Mouse (Mus musculus): ENCODE results near the gene Cpsf6. TPM values are rescaled to one million over a fixed set of nuclear protein-coding genes. Genes with fewer than 3 reads are reported as not detected.
A peak's percentile ranks its signal among the peaks of the same experiment; 100 is the strongest.

Cpsf6 gene
- polyA plus RNA-seq, 1 experiment = 51.9 TPM

DNA sequence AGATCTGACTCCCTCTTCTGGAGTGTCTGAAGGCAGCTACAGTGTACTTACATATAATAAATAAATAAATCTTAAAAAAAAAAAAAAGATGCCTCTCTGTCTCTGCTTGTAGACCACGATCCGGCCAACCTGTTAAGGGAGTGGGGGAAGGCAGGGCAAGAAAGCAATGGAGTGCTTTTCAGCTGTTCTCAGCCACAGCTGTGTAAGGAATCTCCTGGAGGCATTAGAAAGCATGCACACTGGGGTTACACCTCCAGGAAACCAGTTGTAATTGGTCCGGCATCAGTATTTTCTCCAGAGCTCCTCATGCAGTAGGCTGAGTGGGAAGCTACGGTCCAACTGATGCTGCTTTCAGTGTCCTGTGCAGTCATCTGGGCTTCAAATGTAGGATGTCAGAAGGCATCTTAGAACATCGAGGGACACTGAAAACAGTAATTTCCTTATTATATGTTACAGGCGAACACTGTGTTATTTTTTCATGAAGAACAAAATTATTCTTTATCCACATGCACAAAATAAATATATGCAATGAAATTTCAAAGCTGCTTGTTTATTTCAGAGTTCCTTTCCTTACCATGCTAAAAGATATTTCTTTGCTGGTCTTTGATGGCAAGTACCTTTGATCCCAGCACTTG lies 42.5 kb upstream of the Cpsf6 start:
- H3K27ac ChIP-seq (ENCODE audit: insufficient read depth, low read length) = no peak overlapping the region
- peaks cover 4% of the 10 kb centered on the region; the same call in 1 of the 2 replicates for H3K4me1 ChIP-seq (ENCODE audit: control insufficient read depth, insufficient read depth, insufficient read length)
- H3K36me3 ChIP-seq (ENCODE audit: control insufficient read depth, insufficient read depth, low read length) = no peaks in the 10 kb centered on the region

DNA sequence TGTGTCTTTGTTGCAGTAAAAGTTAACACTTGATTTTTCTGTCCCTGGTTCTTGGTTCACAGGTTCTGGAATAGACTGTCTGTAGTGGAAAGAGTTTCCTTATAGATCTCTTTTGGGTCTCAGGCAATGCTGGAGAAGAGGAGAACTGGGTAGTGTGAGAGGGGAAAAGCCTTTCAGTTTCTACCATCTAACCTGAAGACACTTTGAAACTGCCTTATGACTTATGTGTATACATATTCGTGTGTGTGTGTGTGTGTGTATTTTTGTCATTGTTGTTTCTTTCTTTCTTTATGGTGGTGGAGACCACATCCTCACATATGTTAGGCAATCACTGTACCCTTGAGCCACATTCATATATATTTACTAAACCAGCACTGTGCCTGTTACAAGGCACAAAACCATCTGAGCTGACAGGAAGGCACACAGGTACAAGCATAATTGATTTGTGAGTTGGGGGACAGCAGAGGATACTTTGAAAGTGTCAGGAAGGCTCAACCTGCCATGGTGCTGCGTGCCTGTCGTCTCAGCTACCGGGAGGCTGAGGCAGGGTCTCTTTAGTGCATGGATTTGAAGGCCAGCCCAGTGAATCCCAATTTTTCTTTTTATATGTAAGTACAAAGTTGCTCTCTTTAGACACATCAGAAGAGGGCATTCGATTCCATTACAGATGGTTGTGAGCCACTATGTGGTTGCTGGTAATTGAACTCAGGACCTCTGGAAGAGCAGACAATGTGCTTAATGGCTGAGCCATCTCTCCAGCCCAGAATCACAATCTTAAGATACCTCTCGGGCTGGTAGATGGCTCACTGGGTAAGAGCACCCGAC lies 41.7 kb upstream of the Cpsf6 start:
- peaks cover 4% of the 10 kb centered on the region; the same call in 1 of the 2 replicates for H3K4me1 ChIP-seq (ENCODE audit: control insufficient read depth, insufficient read depth, insufficient read length)
- H3K27ac ChIP-seq (ENCODE audit: insufficient read depth, low read length) = no peak overlapping the region
- no peaks in the 10 kb centered on the region for H3K27me3 ChIP-seq (ENCODE audit: control insufficient read depth, insufficient read depth, low read length)
- H3K36me3 ChIP-seq (ENCODE audit: control insufficient read depth, insufficient read depth, low read length) = no peaks in the 10 kb centered on the region
- TF ChIP-seq CTCF (IDR thresholded peaks at IDR 0.05; ENCODE audit: extremely low read depth, insufficient read depth, insufficient read length, insufficient replicate concordance) (no peak), POLR2A (IDR thresholded peaks at IDR 0.05; ENCODE audit: low read depth, low read length) (no peak)
- no peak for DNase-seq (ENCODE audit: low read depth in 1 of 2, low spot score in 2 of 2)
- WGBS = 83% methylated on average over 7 of the region's 7 CpGs
- H3K4me3 ChIP-seq (ENCODE audit: extremely low read depth, insufficient read depth, insufficient read length) = no peak overlapping the region

More for the DNA sequence above, 42.5 kb upstream of the Cpsf6 start:
- TF ChIP-seq CTCF (IDR thresholded peaks at IDR 0.05; ENCODE audit: extremely low read depth, insufficient read depth, insufficient read length, insufficient replicate concordance) (no peak), POLR2A (IDR thresholded peaks at IDR 0.05; ENCODE audit: low read depth, low read length) (no peak)
- Histone ChIP-seq H3K27me3 (ENCODE audit: control insufficient read depth, insufficient read depth, low read length) (no peaks in the 10 kb centered on the region), H3K4me3 (ENCODE audit: extremely low read depth, insufficient read depth, insufficient read length) (no peak overlapping the region)
- WGBS = 84% methylated on average over 6 of the region's 6 CpGs
- no peak for DNase-seq (ENCODE audit: low read depth in 1 of 2, low spot score in 2 of 2)

DNA sequence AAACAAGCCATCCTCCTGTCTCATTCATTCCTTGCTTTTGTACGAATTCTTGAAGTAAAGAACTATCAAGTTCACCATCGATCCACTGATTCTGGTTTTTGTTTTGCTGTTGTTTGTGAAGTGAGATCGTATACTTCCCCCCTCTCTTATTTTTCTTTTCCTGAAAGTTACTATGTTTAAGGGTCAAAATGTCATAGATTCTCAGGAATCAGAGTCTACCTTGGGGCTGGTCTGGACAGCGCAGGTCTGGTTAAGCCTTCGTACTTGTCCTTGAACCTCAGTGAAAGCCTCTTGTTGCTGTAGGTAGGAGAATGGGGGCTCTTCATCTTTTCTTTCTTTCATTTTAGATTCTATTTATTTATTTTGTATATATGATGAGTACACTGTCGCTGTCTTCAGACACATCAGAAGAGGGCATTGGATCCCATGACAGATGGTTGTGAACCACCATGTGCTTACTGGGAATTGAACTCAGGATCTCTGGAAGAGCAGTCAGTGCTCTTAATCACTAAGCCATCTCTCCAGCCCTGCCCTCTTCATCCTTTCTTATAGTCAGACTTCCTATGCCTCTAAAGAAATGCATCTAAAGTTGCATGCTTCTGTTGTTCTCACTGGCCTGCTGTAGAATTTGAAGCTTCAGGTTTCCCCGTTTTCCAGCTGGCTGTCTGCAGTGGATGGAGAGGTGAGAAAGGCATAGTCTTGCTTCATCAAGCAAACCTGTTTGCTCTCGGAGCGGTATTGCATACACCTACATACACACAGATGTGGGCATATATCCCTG lies 40.9 kb upstream of the Cpsf6 start:
- peaks cover 4% of the 10 kb centered on the region; the same call in 1 of the 2 replicates for H3K4me1 ChIP-seq (ENCODE audit: control insufficient read depth, insufficient read depth, insufficient read length)
- 89% methylated on average over 9 of the region's 9 CpGs for WGBS
- TF ChIP-seq CTCF (IDR thresholded peaks at IDR 0.05; ENCODE audit: extremely low read depth, insufficient read depth, insufficient read length, insufficient replicate concordance) (no peak), POLR2A (IDR thresholded peaks at IDR 0.05; ENCODE audit: low read depth, low read length) (no peak)
- H3K27ac ChIP-seq (ENCODE audit: insufficient read depth, low read length) = no peak overlapping the region
- H3K36me3 ChIP-seq (ENCODE audit: control insufficient read depth, insufficient read depth, low read length) = no peaks in the 10 kb centered on the region
- no peak overlapping the region for H3K4me3 ChIP-seq (ENCODE audit: extremely low read depth, insufficient read depth, insufficient read length)
- peak in 1 of 2 experiments; percentile 20 for DNase-seq (ENCODE audit: low read depth in 1 of 2, low spot score in 2 of 2)
- no peaks in the 10 kb centered on the region for H3K27me3 ChIP-seq (ENCODE audit: control insufficient read depth, insufficient read depth, low read length)

DNA sequence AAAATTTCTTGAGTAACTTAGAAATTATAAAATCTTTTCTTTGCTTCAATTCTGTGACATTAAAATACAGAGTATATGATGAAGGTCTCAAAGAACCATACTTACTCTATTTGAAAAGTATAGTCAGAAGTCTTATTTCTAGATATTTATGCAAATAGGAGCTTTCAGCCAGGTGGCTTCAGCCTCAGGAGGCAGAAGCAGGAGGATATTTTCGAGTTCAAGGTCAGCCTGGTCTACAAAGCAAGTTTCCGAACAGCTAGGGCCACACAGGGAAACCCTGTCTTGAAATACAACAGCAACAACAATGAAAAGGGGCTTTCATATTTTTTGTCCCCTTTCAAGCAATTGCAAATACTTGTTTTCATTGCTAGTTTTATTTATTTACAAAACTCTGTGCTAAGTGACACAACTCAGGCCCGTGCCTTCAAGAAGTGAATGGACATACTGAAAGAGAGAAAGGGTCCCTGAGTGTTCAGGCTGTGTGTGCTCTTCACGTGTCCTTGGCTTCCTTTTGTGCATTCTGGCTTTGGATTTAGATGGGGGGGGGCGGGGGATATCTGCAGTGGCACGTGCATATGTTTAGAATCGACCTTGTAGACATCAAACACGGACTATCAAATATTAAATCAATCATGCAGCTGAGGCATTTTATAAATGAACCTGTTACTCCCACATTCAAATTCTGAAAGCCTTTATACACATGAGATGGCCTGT lies 39.9 kb upstream of the Cpsf6 start:
- Histone ChIP-seq H3K27ac (ENCODE audit: insufficient read depth, low read length) (no peak overlapping the region), H3K27me3 (ENCODE audit: control insufficient read depth, insufficient read depth, low read length) (no peaks in the 10 kb centered on the region), H3K4me1 (ENCODE audit: control insufficient read depth, insufficient read depth, insufficient read length) (peaks cover 4% of the 10 kb centered on the region; the same call in 1 of the 2 replicates), H3K36me3 (ENCODE audit: control insufficient read depth, insufficient read depth, low read length) (no peaks in the 10 kb centered on the region), H3K4me3 (ENCODE audit: extremely low read depth, insufficient read depth, insufficient read length) (no peak overlapping the region)
- TF ChIP-seq POLR2A (IDR thresholded peaks at IDR 0.05; ENCODE audit: low read depth, low read length) = no peak
- no peak for TF ChIP-seq CTCF (IDR thresholded peaks at IDR 0.05; ENCODE audit: extremely low read depth, insufficient read depth, insufficient read length, insufficient replicate concordance)
- 75% methylated on average over 8 of the region's 8 CpGs for WGBS
- DNase-seq (ENCODE audit: low read depth in 1 of 2, low spot score in 2 of 2) = no peak

DNA sequence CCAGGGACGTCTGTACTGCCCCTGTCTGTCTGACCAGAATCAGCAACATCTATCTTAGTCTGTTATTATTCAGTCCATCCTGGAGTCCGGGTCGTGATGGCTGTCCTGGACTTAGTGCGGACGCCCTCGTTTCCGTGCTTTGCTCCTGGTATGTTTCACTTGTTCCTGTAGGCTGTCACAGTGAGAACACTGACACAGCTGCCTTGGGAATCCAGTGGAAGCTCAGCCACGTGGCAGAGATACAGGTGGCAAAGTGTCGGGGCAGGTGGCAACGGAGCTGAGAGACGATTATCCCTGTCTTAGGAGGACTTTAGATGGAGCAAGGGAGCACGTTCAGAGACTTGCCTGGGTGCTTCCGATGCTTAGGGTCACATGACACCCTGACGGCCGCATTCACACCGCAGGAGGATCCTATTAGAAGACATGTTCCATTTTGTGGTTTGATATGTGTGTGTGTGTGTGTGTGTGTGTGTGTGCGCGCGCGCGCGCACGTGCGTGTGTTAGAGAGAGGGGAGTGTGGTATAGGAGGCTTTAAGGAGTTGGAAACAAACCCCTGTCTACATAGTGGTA lies 38.9 kb upstream of the Cpsf6 start:
- DNase-seq (ENCODE audit: low read depth in 1 of 2, low spot score in 2 of 2) = no peak
- Histone ChIP-seq H3K4me3 (ENCODE audit: extremely low read depth, insufficient read depth, insufficient read length) (peak overlapping the region; percentile 50), H3K27me3 (ENCODE audit: control insufficient read depth, insufficient read depth, low read length) (no peaks in the 10 kb centered on the region), H3K36me3 (ENCODE audit: control insufficient read depth, insufficient read depth, low read length) (no peaks in the 10 kb centered on the region), H3K4me1 (ENCODE audit: control insufficient read depth, insufficient read depth, insufficient read length) (peaks cover 4% of the 10 kb centered on the region; the same call in 1 of the 2 replicates), H3K27ac (ENCODE audit: insufficient read depth, low read length) (peak overlapping the region; percentile 12; the same call in 1 of the 2 replicates)
- 46% methylated on average over 24 of the region's 24 CpGs for WGBS
- no peak for TF ChIP-seq POLR2A (IDR thresholded peaks at IDR 0.05; ENCODE audit: low read depth, low read length)
- TF ChIP-seq CTCF (IDR thresholded peaks at IDR 0.05; ENCODE audit: extremely low read depth, insufficient read depth, insufficient read length, insufficient replicate concordance) = no peak

Data from spleen, adult 2 months (tissue).